Mouse (Mus musculus) kidney, embryonic 16.5 days (tissue): ENCODE results near the gene Hmgxb4. TPM values are rescaled to one million over a fixed set of nuclear protein-coding genes. Genes with fewer than 3 reads are reported as not detected.
A peak's percentile ranks its signal among the peaks of the same experiment; 100 is the strongest.

ENCODE experiments used
- ATAC-seq: fragments of 200-750 bp; cut with Nextera tagmentation; 2 replicates; pipeline ENCODE4 v1.8.0; 2017; ENCODE audit warnings: moderate TSS enrichment; ENCODE audit not compliant: low FRiP score, low TSS enrichment
- H3K27ac ChIP-seq: fragments of 300-500 bp; sonication (generic); 2 replicates; pipeline ENCODE4 v1.5.1; 2014; ENCODE audit warnings: low read length
- H3K27me3 ChIP-seq: fragments of 300-500 bp; sonication (generic); 2 replicates; pipeline ENCODE4 v1.6.1; 2014; ENCODE audit warnings: low read length, control low read depth, mixed read lengths; ENCODE audit not compliant: insufficient read depth
- H3K36me3 ChIP-seq: fragments of 300-500 bp; sonication (generic); 2 replicates; pipeline ENCODE4 v1.6.1; 2014; ENCODE audit warnings: low read length, control low read depth, mixed read lengths; ENCODE audit not compliant: insufficient read depth
- H3K4me1 ChIP-seq: fragments of 300-500 bp; sonication (generic); 2 replicates; pipeline ENCODE4 v1.6.1; 2014; ENCODE audit warnings: low read length, control low read depth, mixed read lengths; ENCODE audit not compliant: insufficient read depth
- H3K4me2 ChIP-seq: fragments of 300-500 bp; sonication (generic); replicated peaks from 2 replicates; pipeline ENCODE4 v1.6.1; 2014; ENCODE audit warnings: low read depth, low read length
- H3K4me3 ChIP-seq: fragments of 300-500 bp; sonication (generic); 2 replicates; pipeline ENCODE4 v1.5.1; 2014; ENCODE audit warnings: mild to moderate bottlenecking, low read length
- H3K9ac ChIP-seq: fragments of 300-500 bp; sonication (generic); replicated peaks from 2 replicates; pipeline ENCODE4 v1.6.1; 2014; ENCODE audit warnings: low read length
- H3K9me3 ChIP-seq: fragments of 300-500 bp; sonication (generic); 2 replicates; pipeline ENCODE4 v1.6.1; 2016; ENCODE audit warnings: low read length, control low read depth
- WGBS: fragments of 180-500 bp; shearing (Covaris S2); extraction: QIAGEN DNeasy Blood & Tissue Kit; methylation state at CpG from one replicate; pipeline ENCODE4 v1.1.7; 2014; 5-methylcytosine and 5-hydroxymethylcytosine counted together
- polyA plus RNA-seq: library from polyadenylated mRNA; unstranded; fragments of >200 nt; fragmentation: Nextera tagmentation; extraction: Ambion mirVana; gene quantifications from 2 replicates; pipeline ENCODE4 v1.2.1, GENCODE M21; 2015

Gene Hmgxb4
- polyA plus RNA-seq, 1 experiment from 2014 or later: 33.8 TPM

DNA sequence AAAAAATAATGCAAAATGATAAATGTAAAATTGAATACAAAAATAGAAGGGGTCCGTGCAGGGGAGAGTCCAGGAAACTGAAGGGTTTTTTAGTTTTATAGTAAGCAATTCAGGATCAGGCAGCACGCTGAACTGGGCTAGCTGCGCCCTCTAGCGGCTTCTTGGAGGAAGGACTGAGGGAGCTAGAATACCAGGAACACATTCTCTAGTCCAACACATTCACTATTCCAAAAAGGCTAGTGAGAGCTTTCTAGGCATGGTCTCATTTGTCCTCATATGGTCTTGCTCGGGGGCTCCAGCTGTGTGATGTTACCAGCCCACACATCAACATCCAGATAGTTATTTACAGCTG is 12.5 kb upstream of the Hmgxb4 start:
- Histone ChIP-seq H3K4me3 (no peak overlapping the region), H3K4me1 (no peaks in the 10 kb centered on the region), H3K27me3 (no peaks in the 10 kb centered on the region), H3K9me3 (no peaks in the 10 kb centered on the region), H3K27ac (no peak overlapping the region), H3K9ac (no peak overlapping the region), H3K4me2 (no peak overlapping the region), H3K36me3 (no peaks in the 10 kb centered on the region)
- no peak for ATAC-seq
- under 1% methylated on average over 5 of the region's 5 CpGs for WGBS

DNA sequence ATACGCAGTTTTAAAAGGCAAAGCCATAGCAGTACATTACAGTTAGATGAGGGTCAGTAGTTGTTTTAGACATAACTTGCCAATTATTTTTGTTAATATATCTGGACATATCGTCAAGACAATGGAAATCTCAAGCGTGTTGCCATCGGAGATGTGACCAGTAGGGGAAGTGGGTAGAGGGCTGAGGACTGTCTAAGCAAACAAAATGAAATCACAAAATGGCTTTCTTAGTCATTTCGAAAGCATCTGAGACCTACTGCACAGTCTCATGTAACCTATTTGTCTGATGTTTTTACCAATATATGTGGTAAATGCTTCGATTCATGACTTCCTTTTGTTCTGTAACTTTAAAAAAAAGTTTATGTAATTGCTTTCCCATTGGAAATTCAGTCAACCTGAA is 11.3 kb upstream of the Hmgxb4 start:
- WGBS: 90% methylated on average over 6 of the region's 6 CpGs
- Histone ChIP-seq H3K27me3 (no peaks in the 10 kb centered on the region), H3K4me3 (no peak overlapping the region), H3K9me3 (no peaks in the 10 kb centered on the region), H3K9ac (no peak overlapping the region), H3K4me2 (no peak overlapping the region), H3K27ac (no peak overlapping the region), H3K4me1 (no peaks in the 10 kb centered on the region), H3K36me3 (no peaks in the 10 kb centered on the region)
- no peak for ATAC-seq

DNA sequence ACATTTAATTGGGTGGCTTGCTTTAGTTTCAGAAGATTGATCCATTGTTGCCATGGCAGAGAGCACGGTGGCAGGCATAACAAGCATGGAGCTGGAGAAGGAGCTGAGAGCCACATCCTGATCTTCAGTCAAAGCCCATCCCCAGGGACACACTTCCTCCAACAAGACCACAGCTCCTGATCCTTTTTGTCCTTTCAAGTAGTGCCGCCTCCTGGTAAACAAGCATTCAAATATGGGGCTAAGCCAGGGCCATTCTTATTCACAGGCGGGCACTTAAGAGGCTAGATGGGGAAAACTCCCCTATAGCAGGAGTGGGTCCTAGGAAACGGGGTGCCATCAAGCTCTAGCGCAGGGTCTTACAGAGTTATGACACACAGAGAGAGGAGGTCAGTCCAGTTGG is 5.7 kb upstream of the Hmgxb4 start:
- no peaks in the 10 kb centered on the region for H3K36me3 ChIP-seq
- H3K9me3 ChIP-seq: no peaks in the 10 kb centered on the region
- H3K4me3 ChIP-seq: no peak overlapping the region
- H3K4me1 ChIP-seq: peaks cover 5% of the 10 kb centered on the region; the same call in 1 of the 2 replicates
- ATAC-seq: no peak
- 87% methylated on average over 5 of the region's 5 CpGs for WGBS
- no peaks in the 10 kb centered on the region for H3K27me3 ChIP-seq
- no peak overlapping the region for H3K27ac ChIP-seq
- no peak overlapping the region for H3K4me2 ChIP-seq
- H3K9ac ChIP-seq: no peak overlapping the region

DNA sequence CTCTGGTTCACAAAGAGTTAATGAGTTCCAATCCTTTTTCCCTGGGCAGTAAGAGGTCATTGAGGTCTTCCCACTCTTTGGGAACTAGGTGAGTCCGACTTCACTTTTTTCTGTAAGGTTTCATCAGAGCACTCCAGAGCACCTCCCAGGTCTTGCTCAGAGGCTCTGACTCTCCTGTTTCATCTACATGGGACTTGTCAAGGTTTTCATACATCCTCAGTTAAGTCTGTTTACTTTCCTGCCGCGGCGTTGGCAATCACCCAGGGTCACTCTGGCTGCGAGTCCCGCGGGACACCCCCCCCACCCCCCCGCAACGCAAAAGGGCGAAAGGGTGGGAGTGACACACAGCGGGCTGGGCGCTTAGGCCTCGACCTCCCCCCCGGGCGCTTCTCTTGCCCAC is 3.1 kb upstream of the Hmgxb4 start:
- 10% methylated on average over 15 of the region's 15 CpGs for WGBS
- H3K27me3 ChIP-seq: no peaks in the 10 kb centered on the region
- 0 out of 2 replicates have a peak overlapping the region, but pooled peaks have one; percentile 44 for H3K9ac ChIP-seq
- peak overlapping the region; percentile 6; the same call in 1 of the 2 replicates for H3K4me3 ChIP-seq
- H3K4me2 ChIP-seq: peak overlapping the region; percentile 40
- no peak overlapping the region for H3K27ac ChIP-seq
- H3K36me3 ChIP-seq: no peaks in the 10 kb centered on the region
- ATAC-seq: no peak
- peaks cover 17% of the 10 kb centered on the region for H3K4me1 ChIP-seq
- no peaks in the 10 kb centered on the region for H3K9me3 ChIP-seq

GRCm38 (mm10) chr8:74993475-74994451 is 607 bp downstream of the Hmgxb4 start:
- peaks cover 17% of the 10 kb centered on the region for H3K4me1 ChIP-seq
- 0 out of 2 replicates have a peak, but pooled peaks cover 3% of the 10 kb centered on the region for H3K36me3 ChIP-seq
- peak overlapping the region; percentile 96 for H3K27ac ChIP-seq
- ATAC-seq: peak; percentile 95
- H3K4me2 ChIP-seq: peak overlapping the region; percentile 63
- no peaks in the 10 kb centered on the region for H3K9me3 ChIP-seq
- H3K9ac ChIP-seq: peak overlapping the region; percentile 100
- H3K4me3 ChIP-seq: peak overlapping the region; percentile 91
- H3K27me3 ChIP-seq: no peaks in the 10 kb centered on the region
- WGBS: under 1% methylated on average over 85 of the region's 111 CpGs

DNA sequence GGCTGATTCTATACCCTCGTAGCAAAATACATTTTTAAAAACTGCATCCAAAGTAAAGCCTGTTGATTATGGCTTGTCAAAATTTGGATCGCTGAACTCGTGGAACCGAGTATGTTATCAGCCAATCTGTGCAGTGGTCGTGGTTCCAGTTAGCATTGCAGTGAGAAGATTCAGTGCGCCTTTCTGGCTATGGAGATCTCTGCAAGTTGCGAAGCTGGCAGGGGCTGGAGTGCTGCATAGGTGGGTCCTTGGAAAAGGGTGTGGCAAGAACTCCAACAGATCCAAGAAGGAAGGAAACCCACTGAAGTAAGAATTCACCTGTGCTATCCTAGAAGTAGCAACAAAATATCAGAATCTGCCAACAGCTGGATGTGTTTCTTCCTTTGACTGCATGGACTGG is 1.4 kb downstream of the Hmgxb4 start:
- peak overlapping the region; percentile 96 for H3K27ac ChIP-seq
- peaks cover 9% of the 10 kb centered on the region for H3K36me3 ChIP-seq
- H3K4me2 ChIP-seq: peak overlapping the region; percentile 63
- H3K9me3 ChIP-seq: no peaks in the 10 kb centered on the region
- H3K27me3 ChIP-seq: no peaks in the 10 kb centered on the region
- peaks cover 17% of the 10 kb centered on the region for H3K4me1 ChIP-seq
- peak overlapping the region; percentile 100 for H3K9ac ChIP-seq
- ATAC-seq: no peak
- peak overlapping the region; percentile 91 for H3K4me3 ChIP-seq
- 4% methylated on average over 7 of the region's 7 CpGs for WGBS

GRCm38 (mm10) chr8:75000431-75000830 is 7.3 kb downstream of the Hmgxb4 start:
- H3K4me3 ChIP-seq: no peak overlapping the region
- 96% methylated on average over 3 of the region's 3 CpGs for WGBS
- H3K9me3 ChIP-seq: no peaks in the 10 kb centered on the region
- H3K27me3 ChIP-seq: no peaks in the 10 kb centered on the region
- H3K4me2 ChIP-seq: no peak overlapping the region
- no peaks in the 10 kb centered on the region for H3K4me1 ChIP-seq
- no peak overlapping the region for H3K9ac ChIP-seq
- peaks cover 38% of the 10 kb centered on the region for H3K36me3 ChIP-seq
- ATAC-seq: no peak
- H3K27ac ChIP-seq: no peak overlapping the region

GRCm38 (mm10) chr8:75008826-75009225 is 15.7 kb downstream of the Hmgxb4 start:
- WGBS: 94% methylated on average over 2 of the region's 2 CpGs
- Histone ChIP-seq H3K9me3 (no peaks in the 10 kb centered on the region), H3K36me3 (peaks cover 31% of the 10 kb centered on the region), H3K4me3 (no peak overlapping the region), H3K27me3 (no peaks in the 10 kb centered on the region), H3K4me2 (no peak overlapping the region), H3K27ac (no peak overlapping the region), H3K9ac (no peak overlapping the region), H3K4me1 (no peaks in the 10 kb centered on the region)
- ATAC-seq: no peak

DNA sequence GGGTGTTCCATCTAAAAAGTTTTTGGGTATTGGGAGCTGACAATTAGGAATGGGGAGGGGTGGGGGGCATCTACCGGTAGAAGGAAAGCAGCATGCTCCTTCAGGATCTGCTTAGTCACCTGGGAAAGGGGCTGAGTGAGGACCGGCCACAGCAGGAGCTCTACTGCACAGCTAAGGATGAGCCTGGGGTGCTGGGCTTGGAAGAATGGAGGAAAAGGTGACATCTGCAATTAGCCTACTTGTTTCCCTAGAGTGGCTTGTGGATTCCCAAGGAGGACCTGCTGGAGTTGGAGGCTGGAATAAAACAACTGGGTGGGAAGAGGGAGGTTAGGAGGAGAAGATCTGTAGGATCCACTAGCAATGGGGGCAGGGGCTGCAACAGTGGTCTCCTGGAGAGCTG is 20.4 kb downstream of the Hmgxb4 start:
- H3K27me3 ChIP-seq: no peaks in the 10 kb centered on the region
- peaks cover 9% of the 10 kb centered on the region for H3K4me1 ChIP-seq
- no peak overlapping the region for H3K9ac ChIP-seq
- H3K27ac ChIP-seq: no peak overlapping the region
- H3K4me2 ChIP-seq: no peak overlapping the region
- no peaks in the 10 kb centered on the region for H3K9me3 ChIP-seq
- H3K36me3 ChIP-seq: peaks cover 12% of the 10 kb centered on the region; the same call in 1 of the 2 replicates
- no peak overlapping the region for H3K4me3 ChIP-seq
- no peak for ATAC-seq
- 66% methylated on average over 2 of the region's 2 CpGs for WGBS

DNA sequence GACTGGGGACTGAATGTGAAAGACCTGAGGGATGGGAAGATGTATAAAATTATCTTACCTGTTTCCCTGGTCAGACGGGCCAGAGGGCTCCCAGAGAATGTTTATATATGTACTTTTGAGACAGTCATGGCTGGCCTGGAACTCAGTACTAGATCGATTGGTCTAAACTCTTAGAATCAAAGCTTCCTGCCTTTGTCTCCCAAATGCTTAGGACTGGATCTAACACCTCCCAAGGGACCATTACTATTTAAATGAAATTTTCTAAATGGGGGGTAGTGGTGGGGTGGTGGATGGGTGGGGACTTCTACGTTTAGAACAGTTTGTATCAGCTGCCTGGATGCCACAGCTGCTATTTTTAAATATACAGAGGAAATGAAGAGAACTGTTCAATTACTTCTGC is 20.8 kb downstream of the Hmgxb4 start:
- H3K4me3 ChIP-seq: no peak overlapping the region
- no peak for ATAC-seq

More for the DNA sequence above, 20.8 kb downstream of the Hmgxb4 start:
- Histone ChIP-seq H3K9ac (no peak overlapping the region), H3K27me3 (no peaks in the 10 kb centered on the region), H3K4me2 (no peak overlapping the region), H3K4me1 (peaks cover 12% of the 10 kb centered on the region), H3K9me3 (no peaks in the 10 kb centered on the region), H3K36me3 (peaks cover 10% of the 10 kb centered on the region; the same call in 1 of the 2 replicates), H3K27ac (no peak overlapping the region)
- WGBS: 71% methylated on average over 3 of the region's 3 CpGs
